Mouse (Mus musculus) frontal cortex, adult (tissue): ENCODE measurements at regions not wholly inside any gene's neighbourhood (a gene's known extent, or its start where the extent isn't known, plus 50 kb on each side); places are given as distances from the start of the nearest gene placed in this dataset.
A peak's percentile ranks its signal among the peaks of the same experiment; 100 is the strongest.

Source experiments
- ATAC-seq: cut with Nextera tagmentation; 2 replicates; pipeline ENCODE4 v1.9.2; 2017; ENCODE audit warnings: mild to moderate bottlenecking, moderate library complexity, mixed read lengths; ENCODE audit not compliant: low TSS enrichment

- peak; percentile 93 for ATAC-seq
Measured at GRCm38 (mm10) chr3:83689068-83689976, 76.8 kb upstream of the Sfrp2 start.

- ATAC-seq, result no peak
Measured at GRCm38 (mm10) chr3:83694505-83694904, 71.6 kb upstream of the Sfrp2 start.

- no peak for ATAC-seq
Measured at GRCm38 (mm10) chr3:83699751-83700150, 66.4 kb upstream of the Sfrp2 start.

GRCm38 (mm10) chr3:83701075-83701474, 65.0 kb upstream of the Sfrp2 start:
- peak; percentile 76; the same call in 1 of the 2 replicates for ATAC-seq

- no peak for ATAC-seq
Measured at GRCm38 (mm10) chr3:83704559-83704958, 61.6 kb upstream of the Sfrp2 start.

DNA sequence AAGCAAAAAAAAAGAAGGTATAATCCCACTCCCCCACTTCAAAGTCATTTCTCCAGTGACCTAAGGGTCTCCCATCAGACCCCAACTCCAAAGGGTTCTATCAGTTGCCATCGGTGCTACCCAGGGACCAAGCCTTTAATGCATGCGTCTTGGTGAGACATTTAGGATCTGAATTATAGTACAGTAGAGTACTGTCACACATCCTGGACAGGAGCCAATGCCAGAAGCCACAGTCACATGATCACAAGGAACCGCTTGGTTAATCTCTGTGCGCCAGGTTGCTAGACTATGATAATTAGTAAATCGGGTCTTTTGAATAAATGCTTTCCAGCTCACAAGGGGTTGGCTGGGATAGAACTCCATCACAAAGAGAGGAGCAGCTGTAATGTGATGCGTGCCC, 60.9 kb upstream of the Sfrp2 start:
- no peak for ATAC-seq

DNA sequence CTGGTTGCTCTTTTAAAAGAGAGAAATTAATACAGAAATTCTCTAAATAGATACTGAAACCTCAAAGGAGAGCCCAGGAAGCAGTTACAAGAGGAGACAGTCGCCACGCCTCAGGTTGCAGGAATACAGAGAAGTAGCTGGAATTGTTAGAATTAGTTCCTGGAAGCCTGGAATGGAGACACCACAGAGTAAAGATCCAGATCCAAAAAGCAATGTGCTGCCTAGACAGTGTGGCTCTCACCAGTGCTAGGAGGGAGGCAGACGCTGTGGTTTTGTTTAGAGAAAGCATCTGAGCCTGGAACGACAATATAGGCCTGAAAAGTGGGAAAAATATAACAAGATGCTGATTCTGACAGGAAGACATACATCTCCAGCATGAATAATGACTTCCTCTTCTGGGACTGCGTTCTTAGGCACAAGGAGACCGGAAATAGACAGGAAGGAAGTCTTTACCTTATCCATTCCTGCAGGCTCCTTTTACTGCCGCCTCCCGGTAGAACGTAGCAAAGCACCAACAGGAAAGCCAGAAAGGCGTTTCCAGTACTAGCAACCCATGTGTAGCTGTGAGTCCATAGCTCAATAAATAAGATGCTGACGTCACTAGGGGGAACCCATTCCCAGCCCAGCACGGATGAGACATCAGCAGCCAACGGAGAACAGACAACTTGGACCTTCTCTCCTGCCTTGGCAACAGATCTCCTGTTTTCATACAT, 59.4 kb upstream of the Sfrp2 start:
- 0 out of 2 replicates have a peak, but pooled peaks have one; percentile 38 for ATAC-seq

DNA sequence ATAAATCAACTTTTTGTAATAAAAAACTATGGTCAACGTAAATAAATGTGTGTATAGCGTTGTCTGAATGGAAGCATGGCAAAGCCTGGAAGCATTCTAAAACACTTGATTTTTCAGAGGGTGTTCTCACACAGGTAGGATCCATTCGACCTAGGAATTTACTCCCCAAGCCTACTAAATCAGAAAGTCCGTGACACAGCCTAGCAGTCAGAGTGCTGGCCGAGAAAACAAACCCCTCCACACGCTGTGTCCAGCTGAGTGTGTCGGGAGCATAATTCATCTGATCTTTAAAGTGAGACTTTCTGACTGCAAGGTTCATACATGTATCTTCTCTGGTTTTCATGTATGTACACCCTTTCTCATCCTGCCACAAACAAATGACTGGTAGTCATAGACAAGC, 58.8 kb upstream of the Sfrp2 start:
- no peak for ATAC-seq

DNA sequence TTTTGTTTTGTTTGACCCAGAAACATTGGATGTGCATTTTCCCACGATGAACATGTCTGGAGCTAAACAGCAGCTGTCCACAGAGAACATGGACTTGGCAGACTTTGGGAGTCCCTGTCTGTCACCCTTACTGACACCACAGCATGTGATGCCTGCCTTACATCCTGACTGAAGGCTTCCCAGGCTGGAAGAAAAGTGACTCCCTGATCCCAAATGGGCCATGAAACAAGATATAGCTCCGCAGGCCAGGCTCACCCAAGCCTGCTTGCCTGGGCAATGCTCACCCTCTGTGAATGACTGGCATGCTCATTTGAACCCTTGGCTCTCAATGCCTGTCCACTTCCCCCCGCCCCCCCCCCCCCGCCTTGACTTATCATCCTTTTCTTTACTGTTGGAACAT, 57.1 kb upstream of the Sfrp2 start:
- ATAC-seq, result no peak

DNA sequence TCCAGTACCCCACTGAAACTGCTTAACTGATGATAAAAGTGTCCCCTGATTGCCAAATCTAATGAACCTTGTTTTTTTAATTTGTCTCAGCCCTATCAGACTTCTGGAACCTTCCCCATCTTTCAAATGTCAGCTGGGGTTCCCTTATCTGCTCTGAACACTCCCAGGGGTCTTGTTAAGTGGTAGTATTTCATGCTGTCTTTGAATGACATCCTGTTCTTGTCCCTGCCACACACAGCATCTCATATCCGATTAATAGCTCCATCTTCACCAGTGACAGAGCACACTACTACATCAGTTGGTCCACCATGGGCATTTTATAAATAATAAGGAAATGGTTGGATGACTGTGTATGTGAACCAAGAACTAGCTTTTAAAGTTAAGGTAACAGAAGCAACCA, 56.6 kb upstream of the Sfrp2 start:
- ATAC-seq, result no peak

DNA sequence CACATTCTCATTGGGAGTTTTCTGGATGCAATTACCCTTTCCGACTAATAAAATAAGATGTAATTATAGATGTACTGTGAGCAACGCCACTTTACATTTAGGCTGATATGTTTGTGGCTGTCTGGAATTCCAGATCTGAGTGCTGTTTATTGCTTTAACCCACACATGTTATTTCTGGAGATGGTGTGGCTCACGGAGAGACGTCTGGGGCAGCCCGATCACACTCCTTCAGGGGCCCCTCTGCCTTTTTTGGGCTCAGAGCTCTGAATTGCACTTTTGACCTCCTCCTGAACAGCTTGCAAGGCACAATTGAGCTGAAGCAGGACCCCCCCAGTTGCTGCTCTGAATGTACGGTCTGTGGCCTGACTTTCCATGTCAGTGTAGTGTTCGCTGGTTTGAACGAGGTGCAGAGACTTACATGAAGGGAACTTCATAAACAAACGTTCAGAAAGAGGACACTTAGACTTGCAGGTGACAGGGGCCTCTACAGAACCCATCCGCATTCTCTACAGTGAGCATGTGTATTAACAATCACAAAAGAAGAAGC, 55.1 kb upstream of the Sfrp2 start:
- no peak for ATAC-seq

DNA sequence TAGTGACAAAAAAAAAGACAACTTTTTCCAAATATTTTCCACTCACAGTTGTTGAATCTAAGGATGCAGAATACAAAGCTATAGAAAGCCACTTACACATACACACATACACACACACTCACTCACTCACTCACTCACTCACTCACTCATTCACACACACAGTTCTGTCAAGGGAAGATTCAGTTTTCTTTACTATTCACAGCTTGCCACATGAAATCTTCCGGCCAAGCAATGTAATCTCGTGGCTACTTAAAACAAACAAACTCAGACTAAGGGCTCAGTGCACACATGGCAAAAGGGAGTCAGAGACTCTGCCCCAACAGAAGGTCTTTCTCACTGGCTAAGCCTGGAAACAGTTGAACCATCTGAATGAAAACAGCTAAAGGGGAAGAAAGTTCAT, 53.8 kb upstream of the Sfrp2 start:
- ATAC-seq, result no peak

DNA sequence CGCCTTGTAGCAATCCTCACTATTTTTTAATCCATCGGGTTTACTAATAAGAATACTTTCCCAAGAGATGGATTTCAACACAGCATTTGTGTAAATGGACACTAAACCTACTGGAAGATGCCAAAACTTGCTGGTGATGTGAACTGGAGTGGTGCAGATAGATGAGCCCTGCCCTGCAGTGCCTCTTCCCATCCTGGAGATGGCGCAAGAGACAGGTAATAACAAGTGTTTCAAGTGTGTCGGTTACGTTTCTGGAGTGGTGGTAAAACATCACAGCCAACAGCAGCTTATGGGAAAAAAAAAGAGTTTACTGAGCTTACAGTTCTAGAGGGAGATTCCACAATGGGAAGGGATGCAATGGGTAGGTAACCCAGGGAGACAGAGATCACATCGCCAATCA, 51.5 kb upstream of the Sfrp2 start:
- no peak for ATAC-seq
